Mouse (Mus musculus) midbrain, embryonic 16.5 days (tissue): ENCODE data around the gene Olfr495. TPM values are rescaled to one million over a fixed set of nuclear protein-coding genes. Genes with fewer than 3 reads are reported as not detected.

Experiments used
- ATAC-seq: fragments of 200-750 bp; cut with Nextera tagmentation; 2 replicates; pipeline ENCODE4 v1.8.0; 2017; ENCODE audit warnings: moderate TSS enrichment
- H3K27ac ChIP-seq: fragments of 300-500 bp; sonication (generic); 2 replicates; pipeline ENCODE4 v1.5.1; 2014; ENCODE audit warnings: mild to moderate bottlenecking, low read length, mixed read lengths
- H3K27me3 ChIP-seq: fragments of 300-500 bp; sonication (generic); 2 replicates; pipeline ENCODE4 v1.6.1; 2014; ENCODE audit warnings: low read depth, low read length, mixed read lengths; ENCODE audit not compliant: control insufficient read depth, insufficient read depth
- H3K36me3 ChIP-seq: fragments of 300-500 bp; sonication (generic); 2 replicates; pipeline ENCODE4 v1.6.1; 2014; ENCODE audit warnings: mild to moderate bottlenecking, low read length, moderate library complexity, mixed read lengths; ENCODE audit not compliant: control insufficient read depth, insufficient read depth
- H3K4me1 ChIP-seq: fragments of 300-500 bp; sonication (generic); 2 replicates; pipeline ENCODE4 v1.6.1; 2014; ENCODE audit warnings: mild to moderate bottlenecking, low read length, mixed read lengths; ENCODE audit not compliant: control insufficient read depth, insufficient read depth
- H3K4me2 ChIP-seq: fragments of 300-500 bp; sonication (generic); 2 replicates; pipeline ENCODE4 v1.6.1; 2014; ENCODE audit warnings: mild to moderate bottlenecking, low read length, mixed read lengths
- H3K4me3 ChIP-seq: fragments of 300-500 bp; sonication (generic); 2 replicates; pipeline ENCODE4 v1.5.1; 2014; ENCODE audit warnings: low read depth, mild to moderate bottlenecking, low read length, moderate library complexity, mixed read lengths
- H3K9ac ChIP-seq: fragments of 300-500 bp; sonication (generic); 2 replicates; pipeline ENCODE4 v1.6.1; 2014; ENCODE audit warnings: low read depth, low read length, mixed read lengths
- H3K9me3 ChIP-seq: fragments of 300-500 bp; sonication (generic); replicated peaks from 2 replicates; pipeline ENCODE4 v1.6.1; 2014; ENCODE audit warnings: mild to moderate bottlenecking, low read length, mixed read lengths; ENCODE audit not compliant: control insufficient read depth, poor library complexity, severe bottlenecking
- WGBS: fragments of 180-500 bp; shearing (Covaris S2); extraction: QIAGEN DNeasy Blood & Tissue Kit; methylation state at CpG from one replicate; pipeline ENCODE4 v1.1.7; 2014; 5-methylcytosine and 5-hydroxymethylcytosine counted together
- polyA plus RNA-seq: library from polyadenylated mRNA; unstranded; fragments of >200 nt; fragmentation: Nextera tagmentation; extraction: Ambion mirVana; gene quantifications from 2 replicates; pipeline ENCODE4 v1.2.1, GENCODE M21; 2015

The Olfr495 gene
- polyA plus RNA-seq = not detected in 2 replicates

DNA sequence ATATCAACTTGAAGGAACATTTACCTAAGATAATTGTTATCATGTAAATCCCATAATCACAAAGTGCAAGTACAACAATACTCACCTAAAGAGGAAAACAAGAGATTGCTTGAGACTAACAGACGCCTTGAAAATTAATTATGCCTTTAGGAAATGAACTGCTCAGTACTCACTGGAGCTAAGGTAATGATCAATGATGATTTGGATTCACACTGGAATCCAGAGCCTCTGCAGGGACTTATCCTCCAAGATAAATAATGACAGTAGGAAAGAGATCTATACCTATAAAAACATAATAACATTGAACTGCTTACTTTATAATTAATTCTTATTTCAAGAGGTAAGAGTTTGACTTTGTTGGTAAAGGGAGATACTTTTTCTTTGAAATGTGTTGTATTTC is at the start of gene Olfr495:
Gene Olfr495, plus strand, starts transcription at position 301 of the 400 bp plus-strand sequence.
- no peak within 1 kb of the TSS for H3K9ac ChIP-seq
- H3K27me3 ChIP-seq = no peaks in the 10 kb centered on the region

DNA sequence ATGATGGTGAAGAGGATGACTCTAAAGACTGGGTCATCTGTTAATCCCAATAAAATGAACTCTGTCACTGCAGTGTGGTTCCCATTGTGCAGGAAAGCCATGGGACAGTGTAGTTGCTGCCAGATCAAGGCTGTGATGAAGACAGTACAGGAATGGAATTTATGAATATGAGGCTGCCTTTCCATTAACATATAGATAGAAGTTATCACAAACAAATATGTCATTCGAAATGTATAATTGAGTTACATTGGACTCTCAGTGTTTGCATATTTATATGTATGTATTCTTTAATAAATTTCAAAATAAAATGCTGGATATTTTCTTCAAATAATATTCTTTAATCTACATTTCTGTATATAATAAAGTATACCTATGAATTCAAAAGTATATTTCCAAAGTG is 46.1 kb upstream of the Olfr495 start, which contains the start of gene Olfr493:
Gene Olfr493, minus strand, starts transcription at position 101 of the 400 bp plus-strand sequence.
- no peaks in the 10 kb centered on the region for H3K36me3 ChIP-seq
- H3K9ac ChIP-seq = no peak within 1 kb of the TSS
- H3K4me1 ChIP-seq = no peaks in the 10 kb centered on the region
- H3K4me2 ChIP-seq = no peak within 1 kb of the TSS
- ATAC-seq = no peak
- H3K27me3 ChIP-seq = no peaks in the 10 kb centered on the region
- no peak within 1 kb of the TSS for H3K4me3 ChIP-seq
- 78% methylated on average over 1 of the region's 1 CpGs for WGBS
- no peaks in the 10 kb centered on the region for H3K9me3 ChIP-seq
- no peak within 1 kb of the TSS for H3K27ac ChIP-seq

More for the DNA sequence above, at the start of gene Olfr495:
- 79% methylated on average over 1 of the region's 1 CpGs for WGBS
- no peaks in the 10 kb centered on the region for H3K4me1 ChIP-seq
- no peaks in the 10 kb centered on the region for H3K9me3 ChIP-seq
- H3K36me3 ChIP-seq = no peaks in the 10 kb centered on the region
- no peak within 1 kb of the TSS for H3K4me3 ChIP-seq
- H3K4me2 ChIP-seq = no peak within 1 kb of the TSS
- H3K27ac ChIP-seq = no peak within 1 kb of the TSS
- ATAC-seq = no peak

DNA sequence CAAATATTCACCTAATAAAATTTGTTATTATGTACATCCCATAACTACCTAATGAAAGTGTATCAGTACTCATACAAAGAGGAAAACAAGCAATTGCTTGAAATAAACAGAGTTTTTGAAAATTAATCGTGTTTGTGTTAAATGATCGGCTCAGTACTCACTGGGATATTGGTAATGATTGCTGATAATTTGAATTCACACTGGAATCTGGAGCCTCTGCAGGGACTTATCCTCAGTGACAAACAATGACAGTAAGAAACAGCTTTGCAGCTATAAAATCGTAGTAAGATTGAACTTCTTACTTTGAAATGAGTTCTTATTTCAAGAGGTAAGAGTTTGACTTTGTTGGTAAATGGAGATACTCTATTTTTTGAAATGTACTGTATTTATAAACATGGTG is 27.9 kb upstream of the Olfr495 start, which contains the start of gene Olfr494:
Gene Olfr494, plus strand, starts transcription at position 301 of the 400 bp plus-strand sequence.
- Histone ChIP-seq H3K9ac (no peak within 1 kb of the TSS), H3K27ac (no peak within 1 kb of the TSS), H3K27me3 (no peaks in the 10 kb centered on the region), H3K4me3 (no peak within 1 kb of the TSS), H3K4me1 (no peaks in the 10 kb centered on the region), H3K9me3 (no peaks in the 10 kb centered on the region), H3K36me3 (no peaks in the 10 kb centered on the region), H3K4me2 (no peak within 1 kb of the TSS)
- ATAC-seq = no peak
- 79% methylated on average over 3 of the region's 3 CpGs for WGBS

DNA sequence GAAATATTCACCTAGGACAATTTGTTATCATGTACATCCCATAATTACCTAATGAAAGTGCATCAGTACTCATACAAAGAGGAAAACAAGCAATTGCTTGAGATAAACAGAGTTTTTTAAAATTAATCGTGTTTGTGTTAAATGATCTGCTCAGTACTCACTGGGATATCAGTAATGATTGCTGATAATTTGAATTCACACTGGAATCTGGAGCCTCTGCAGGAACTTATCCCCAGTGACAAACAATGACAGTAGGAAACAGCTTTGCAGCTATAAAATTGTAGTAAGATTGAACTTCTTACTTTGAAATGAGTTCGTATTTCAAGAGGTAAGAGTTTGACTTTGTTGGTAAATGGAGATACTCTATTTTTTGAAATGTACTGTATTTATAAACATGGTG is 27.2 kb downstream of the Olfr495 start, which contains the start of gene Olfr497:
Gene Olfr497, plus strand, starts transcription at position 301 of the 400 bp plus-strand sequence.
- no peaks in the 10 kb centered on the region for H3K27me3 ChIP-seq
- no peak within 1 kb of the TSS for H3K4me2 ChIP-seq
- no peaks in the 10 kb centered on the region for H3K9me3 ChIP-seq
- H3K4me1 ChIP-seq = no peaks in the 10 kb centered on the region
- no peak for ATAC-seq
- 88% methylated on average over 2 of the region's 2 CpGs for WGBS
- H3K9ac ChIP-seq = no peak within 1 kb of the TSS
- no peaks in the 10 kb centered on the region for H3K36me3 ChIP-seq
- H3K4me3 ChIP-seq = no peak within 1 kb of the TSS
- H3K27ac ChIP-seq = no peak within 1 kb of the TSS

Other genes with a start within 250 kb of the Olfr495 start
- not detected in 2 replicates for gene Olfr485, start 233.3 kb upstream of the Olfr495 start, polyA plus RNA-seq
- gene Olfr486, start 220.4 kb upstream of the Olfr495 start, polyA plus RNA-seq = not detected in 2 replicates
- gene Olfr487, start 178.5 kb upstream of the Olfr495 start, polyA plus RNA-seq = not detected in 2 replicates
- gene Olfr488, start 134.8 kb upstream of the Olfr495 start, polyA plus RNA-seq = not detected in 2 replicates
- not detected in 2 replicates for gene Olfr490, start 104.2 kb upstream of the Olfr495 start, polyA plus RNA-seq
- not detected in 2 replicates for gene Olfr491, start 79.7 kb upstream of the Olfr495 start, polyA plus RNA-seq
- gene Olfr492, start 69.5 kb upstream of the Olfr495 start, polyA plus RNA-seq = not detected in 2 replicates
- gene Olfr493, start 46.2 kb upstream of the Olfr495 start, polyA plus RNA-seq = not detected in 2 replicates
- gene Olfr494, start 27.8 kb upstream of the Olfr495 start, polyA plus RNA-seq = not detected in 2 replicates
- not detected in 2 replicates for gene Olfr497, start 27.3 kb downstream of the Olfr495 start, polyA plus RNA-seq
- not detected in 2 replicates for gene Olfr498, start 72.2 kb downstream of the Olfr495 start, polyA plus RNA-seq
- not detected in 2 replicates for gene Olfr502, start 131.9 kb downstream of the Olfr495 start, polyA plus RNA-seq
- gene Olfr503, start 151.4 kb downstream of the Olfr495 start, polyA plus RNA-seq = not detected in 2 replicates
- not detected in 2 replicates for gene Olfr504, start 172.6 kb downstream of the Olfr495 start, polyA plus RNA-seq
- gene Olfr506, start 217.6 kb downstream of the Olfr495 start, polyA plus RNA-seq = not detected in 2 replicates
- not detected in 2 replicates for gene Olfr507, start 228.6 kb downstream of the Olfr495 start, polyA plus RNA-seq
- gene Olfr508, start 236.8 kb downstream of the Olfr495 start, polyA plus RNA-seq = not detected in 2 replicates